Mouse (Mus musculus) liver, adult 2 months (tissue): Measurements from ENCODE around the gene Spg21.

Source experiments
- CTCF ChIP-seq: fragments of 200-500 bp; IDR thresholded peaks from 2 replicates; pipeline ENCODE4 v1.5.1; 2011; ENCODE audit warnings: low read depth, low read length, control low read depth
- POLR2A ChIP-seq: fragments of 200-500 bp; IDR thresholded peaks from 2 replicates; pipeline ENCODE4 v1.6.1; 2011; ENCODE audit warnings: low read length, control low read depth; ENCODE audit not compliant: insufficient read depth; ENCODE audit errors: extremely low read depth

DNA sequence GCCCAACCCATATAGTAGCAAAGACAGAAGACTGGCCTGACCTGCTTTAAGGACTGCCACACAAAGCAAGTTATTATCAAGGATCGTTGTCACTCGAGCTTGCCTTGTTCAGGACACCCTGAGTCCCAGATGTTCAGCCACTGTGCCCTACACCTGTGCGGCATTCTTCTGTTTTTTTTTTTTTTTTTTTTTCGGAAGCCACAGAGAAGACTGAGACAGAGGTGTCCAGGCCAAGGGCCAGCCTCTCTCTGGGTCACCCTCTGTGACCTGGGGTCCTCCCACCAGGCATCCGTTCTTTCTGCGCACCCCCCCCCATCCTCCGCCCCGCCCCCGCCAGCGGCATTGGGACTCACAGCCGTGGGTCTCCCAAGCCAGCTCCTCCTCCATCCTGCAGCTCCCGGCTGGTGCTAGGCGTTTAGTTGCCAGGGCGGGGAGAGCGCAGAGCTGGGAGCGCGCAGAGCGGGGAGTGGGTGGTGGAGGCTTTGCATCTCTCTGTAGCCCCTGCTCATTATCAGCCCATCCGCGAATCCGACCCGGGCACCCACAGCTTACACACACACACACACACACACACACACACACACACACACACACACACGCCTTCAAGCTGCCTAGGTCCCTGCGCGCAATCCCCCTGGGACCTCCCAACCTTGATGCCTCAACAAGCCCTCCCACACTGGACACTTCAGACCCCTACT, 59.2 kb downstream of the Spg21 start, which contains the start of gene Ankdd1a:
- TF ChIP-seq POLR2A = no peak
- TF ChIP-seq CTCF = no peak
